Mouse (Mus musculus): ENCODE results near the gene Rps8. TPM values are rescaled to one million over a fixed set of nuclear protein-coding genes. Genes with fewer than 3 reads are reported as not detected.

Rps8 gene
- 2,782 TPM for total RNA-seq (2023)

GRCm38 (mm10) chr4:117155792-117156355, at the start of gene Rps8:
Gene Rps8 (minus strand): TSS chr4:117156243.

DNA sequence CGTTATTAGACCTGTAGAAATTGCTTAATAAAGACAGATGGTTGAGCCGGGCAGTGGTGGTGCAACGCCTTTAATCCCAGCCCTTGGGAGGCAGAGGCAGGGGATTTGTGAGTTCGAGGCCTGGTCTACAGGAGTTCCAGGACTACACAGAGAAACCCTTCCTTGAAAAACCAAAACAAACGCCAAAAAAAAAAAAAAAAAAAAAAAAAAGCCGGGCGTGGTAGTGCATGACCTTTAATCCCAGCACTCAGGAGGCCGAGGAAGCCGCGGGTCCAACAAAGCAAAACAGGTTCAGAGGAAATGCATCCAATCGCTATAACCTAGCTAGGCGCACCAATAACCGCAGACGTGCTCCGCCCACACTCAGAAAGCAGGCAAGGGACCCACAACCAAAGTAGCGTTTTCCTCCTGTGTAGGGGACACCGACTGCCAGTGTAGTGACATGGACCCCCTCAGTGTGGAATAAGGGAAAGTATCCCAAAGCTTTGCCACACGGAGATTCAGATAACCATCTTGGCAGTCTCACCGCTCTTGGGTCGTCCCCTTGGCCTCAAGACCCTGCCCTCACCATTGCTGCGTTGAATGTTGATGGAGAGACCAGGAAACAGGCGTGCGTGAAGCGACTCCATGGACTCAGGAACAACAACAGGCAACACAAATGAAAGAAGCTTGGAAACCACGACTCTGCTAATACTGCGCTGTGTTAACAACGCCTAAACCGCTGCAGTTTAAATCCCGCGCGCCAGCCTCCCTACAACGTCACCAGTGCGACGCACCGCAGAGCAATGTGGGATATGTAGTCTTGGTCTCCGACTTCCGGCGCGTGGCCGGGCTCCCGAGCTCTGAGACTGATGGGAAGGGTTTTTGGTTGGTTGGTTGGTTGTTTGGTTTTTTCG, 26.1 kb upstream of the Rps8 start, which contains the start of gene Kif2c:
Gene Kif2c, minus strand, starts transcription at position 777 of the 896 bp plus-strand sequence.

DNA sequence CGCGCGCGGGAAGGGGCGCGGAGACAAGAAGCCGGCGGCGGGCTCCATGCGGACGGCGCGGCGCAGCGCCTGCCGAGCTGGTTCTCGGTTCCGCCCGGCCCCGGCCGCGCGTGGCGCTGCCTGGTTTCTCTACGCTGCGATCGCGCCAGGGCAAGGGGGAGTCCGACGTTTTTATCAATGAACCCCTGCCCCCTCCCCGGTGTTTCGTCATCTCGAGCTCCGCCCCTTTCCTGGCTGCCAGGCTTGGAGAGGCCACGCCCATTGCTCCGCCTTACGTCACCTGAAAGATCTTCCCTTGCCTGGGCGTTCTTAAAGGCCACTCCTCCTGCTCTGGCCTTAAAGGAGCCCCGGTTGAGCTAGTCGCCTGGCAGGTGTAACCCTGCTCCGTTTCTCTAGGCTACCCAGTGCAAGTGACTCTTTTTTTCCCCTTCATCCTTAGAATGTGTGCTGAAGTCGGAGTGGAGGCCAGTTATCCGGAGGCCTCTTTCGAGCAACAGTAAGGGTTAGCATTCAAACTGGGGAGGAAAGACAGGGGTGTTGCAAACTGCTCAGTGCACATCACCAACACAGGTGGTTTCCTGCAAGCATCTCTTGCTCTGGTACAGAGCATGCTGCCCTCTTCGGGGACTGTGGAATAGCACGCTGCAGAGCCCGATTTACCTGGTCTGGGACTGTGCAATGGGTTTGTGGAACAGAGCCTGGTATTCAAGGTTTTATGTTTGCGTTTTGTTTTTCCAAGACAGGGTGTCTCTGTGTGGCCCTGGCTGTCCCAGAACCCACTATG, 22.0 kb downstream of the Rps8 start, which contains the start of gene Plk3:
Gene Plk3, minus strand, starts transcription at position 147 of the 784 bp plus-strand sequence.

DNA sequence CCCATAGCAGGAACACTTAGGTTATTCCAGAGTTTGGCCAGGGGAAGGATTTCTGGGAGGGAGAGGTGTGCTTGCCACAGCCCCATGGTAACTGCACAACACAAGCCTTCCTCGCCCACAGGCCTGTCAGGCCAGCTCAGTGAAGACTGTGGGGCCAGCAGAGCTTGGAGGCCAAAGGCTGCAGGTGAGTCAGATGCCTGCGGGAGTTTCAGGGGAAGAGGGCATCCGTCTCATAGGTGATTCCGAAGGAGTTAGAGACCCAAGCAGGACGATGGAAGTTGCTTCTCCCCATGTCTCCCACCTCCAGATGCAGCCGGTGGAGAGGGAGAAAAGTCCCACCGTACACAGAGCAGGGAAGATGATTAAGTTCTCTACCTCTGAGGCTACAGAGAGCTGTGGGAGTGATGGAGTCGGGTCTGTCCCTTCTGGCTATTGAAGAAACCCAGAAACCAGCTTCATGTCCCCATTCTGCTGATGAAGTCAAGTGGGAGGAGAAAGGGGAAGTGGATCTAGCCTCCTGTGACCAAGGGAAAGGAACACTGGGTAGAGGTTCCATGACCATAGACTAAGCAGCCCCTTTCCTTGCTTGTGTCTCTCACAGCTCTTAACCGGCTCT, 29.3 kb downstream of the Rps8 start, which contains the start of gene Tctex1d4:
Gene Tctex1d4, plus strand, starts transcription at position 120 of the 616 bp plus-strand sequence.

GRCm38 (mm10) chr4:117125348-117125909, 30.6 kb downstream of the Rps8 start, which contains the start of gene Btbd19:
Gene Btbd19 (minus strand): TSS chr4:117125725.

Other genes with a start within 250 kb of the Rps8 start
- 43.5 TPM for gene Urod, start 161.8 kb downstream of the Rps8 start, total RNA-seq (2023)
- 39.6 TPM for gene Hectd3, start 160.9 kb downstream of the Rps8 start, total RNA-seq (2023)
- gene Eif2b3, start 136.8 kb downstream of the Rps8 start, total RNA-seq (2023): 27.5 TPM
- gene Ptch2, start 60.2 kb downstream of the Rps8 start, total RNA-seq (2023): 0.21 TPM
- gene Btbd19, start 30.5 kb downstream of the Rps8 start, total RNA-seq (2023): 22.4 TPM
- gene Tctex1d4, start 29.4 kb downstream of the Rps8 start, total RNA-seq (2023): not detected
- 57.1 TPM for gene Plk3, start 22.3 kb downstream of the Rps8 start, total RNA-seq (2023)
- gene Kif2c, start 26.4 kb upstream of the Rps8 start, total RNA-seq (2023): not detected
- gene Tmem53, start 95.7 kb upstream of the Rps8 start, total RNA-seq (2023): not detected
- gene Armh1, start 95.9 kb upstream of the Rps8 start, total RNA-seq (2023): not detected